Mouse (Mus musculus): Measurements from ENCODE around the gene Hcn3. TPM values are rescaled to one million over a fixed set of nuclear protein-coding genes. Genes with fewer than 3 reads are reported as not detected.

Hcn3 gene
- polyA plus RNA-seq, 1 experiment from 2014 or later: 0.61 TPM

DNA sequence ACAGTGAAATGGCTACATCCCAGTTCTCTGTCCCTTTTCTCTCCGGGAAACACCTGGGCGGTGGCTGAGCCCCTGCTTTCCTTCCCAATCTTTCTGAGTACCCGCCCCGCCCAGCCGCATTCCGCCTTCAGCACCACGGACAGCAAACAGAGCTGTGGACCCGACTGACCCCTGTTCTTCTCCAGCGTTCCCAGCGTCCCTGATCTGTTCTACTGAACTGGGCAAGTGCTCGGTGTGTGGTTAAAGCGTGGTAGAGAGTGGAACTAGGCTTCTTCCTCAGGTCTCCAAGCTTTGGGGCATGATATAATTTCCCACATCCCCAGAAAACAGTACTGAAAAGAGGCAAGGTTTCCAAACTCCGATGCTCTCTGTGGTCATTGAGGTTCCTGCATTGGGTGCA lies 785 bp downstream of the Hcn3 start:
- Histone ChIP-seq H3K4me2 (peak overlapping the region; percentile 96), H3K36me3 (ENCODE audit: insufficient read depth) (no peaks in the 10 kb centered on the region), H3K9me3 (ENCODE audit: low read depth, low read length) (no peaks in the 10 kb centered on the region), H3K27me3 (ENCODE audit: insufficient read depth, low read length) (peaks cover 11% of the 10 kb centered on the region), H3K9ac (no peak overlapping the region), H3K4me3 (ENCODE audit: low read depth, low read length) (peak overlapping the region; percentile 58), H3K27ac (ENCODE audit: low read depth) (no peak overlapping the region), H3K4me1 (ENCODE audit: insufficient read depth) (no peaks in the 10 kb centered on the region)
- ATAC-seq (ENCODE audit: insufficient read depth): no peak
- TF ChIP-seq CTCF (IDR thresholded peaks at IDR 0.05; ENCODE audit: low read depth): no peak
- under 1% methylated on average over 13 of the region's 13 CpGs for WGBS
- DNase-seq: peak; percentile 78

DNA sequence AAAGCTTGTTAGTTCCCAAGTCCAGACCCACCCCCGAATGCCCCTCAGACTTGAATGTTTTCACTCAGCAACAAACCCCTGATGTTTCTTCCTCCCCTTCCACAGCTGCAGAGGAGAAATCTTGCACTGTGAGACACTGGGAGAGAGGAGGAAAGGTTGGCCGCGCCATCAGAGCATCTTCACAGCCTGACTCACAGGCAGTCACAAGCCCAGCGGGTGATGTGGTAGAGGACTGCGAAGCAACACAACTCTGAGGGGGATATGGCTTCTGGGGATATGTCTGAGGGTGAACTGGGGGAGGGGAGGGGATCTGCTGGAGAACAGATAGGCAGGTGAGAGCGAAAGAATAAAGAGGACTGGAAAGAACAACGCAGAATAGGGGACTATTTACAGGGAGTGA lies 1.3 kb downstream of the Hcn3 start:
- H3K4me3 ChIP-seq (ENCODE audit: low read depth, low read length): no peak overlapping the region; the same call in 1 of the 2 replicates
- WGBS: 20% methylated on average over 7 of the region's 7 CpGs
- no peak for TF ChIP-seq CTCF (IDR thresholded peaks at IDR 0.05; ENCODE audit: low read depth)

DNA sequence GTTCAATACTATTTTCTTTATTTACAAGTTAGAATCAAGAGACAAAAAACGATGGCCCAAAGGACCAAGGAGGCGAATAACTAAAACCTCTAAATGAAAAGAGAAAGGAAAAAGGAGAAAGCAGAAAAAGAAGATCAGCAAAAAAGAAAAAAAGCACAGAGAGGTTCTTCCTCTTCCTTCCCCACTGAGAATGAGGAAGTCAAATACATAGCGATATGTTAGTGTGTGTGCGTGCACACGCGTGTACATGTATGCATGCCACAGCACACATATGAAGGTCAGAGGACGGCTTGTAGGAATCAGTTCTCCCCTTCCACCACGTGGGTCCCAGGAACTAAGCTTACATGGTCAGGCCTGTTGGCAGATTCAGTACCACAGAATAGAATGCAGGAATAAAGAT lies 3.0 kb downstream of the Hcn3 start:
- 83% methylated on average over 8 of the region's 8 CpGs for WGBS
- TF ChIP-seq CTCF (IDR thresholded peaks at IDR 0.05; ENCODE audit: low read depth): no peak

More for the DNA sequence above, 1.3 kb downstream of the Hcn3 start:
- ATAC-seq (ENCODE audit: insufficient read depth): no peak
- Histone ChIP-seq H3K4me1 (ENCODE audit: insufficient read depth) (no peaks in the 10 kb centered on the region), H3K9ac (no peak overlapping the region), H3K4me2 (peak overlapping the region; percentile 96), H3K36me3 (ENCODE audit: insufficient read depth) (no peaks in the 10 kb centered on the region), H3K27me3 (ENCODE audit: insufficient read depth, low read length) (peaks cover 11% of the 10 kb centered on the region), H3K9me3 (ENCODE audit: low read depth, low read length) (no peaks in the 10 kb centered on the region), H3K27ac (ENCODE audit: low read depth) (no peak overlapping the region)
- DNase-seq: no peak

DNA sequence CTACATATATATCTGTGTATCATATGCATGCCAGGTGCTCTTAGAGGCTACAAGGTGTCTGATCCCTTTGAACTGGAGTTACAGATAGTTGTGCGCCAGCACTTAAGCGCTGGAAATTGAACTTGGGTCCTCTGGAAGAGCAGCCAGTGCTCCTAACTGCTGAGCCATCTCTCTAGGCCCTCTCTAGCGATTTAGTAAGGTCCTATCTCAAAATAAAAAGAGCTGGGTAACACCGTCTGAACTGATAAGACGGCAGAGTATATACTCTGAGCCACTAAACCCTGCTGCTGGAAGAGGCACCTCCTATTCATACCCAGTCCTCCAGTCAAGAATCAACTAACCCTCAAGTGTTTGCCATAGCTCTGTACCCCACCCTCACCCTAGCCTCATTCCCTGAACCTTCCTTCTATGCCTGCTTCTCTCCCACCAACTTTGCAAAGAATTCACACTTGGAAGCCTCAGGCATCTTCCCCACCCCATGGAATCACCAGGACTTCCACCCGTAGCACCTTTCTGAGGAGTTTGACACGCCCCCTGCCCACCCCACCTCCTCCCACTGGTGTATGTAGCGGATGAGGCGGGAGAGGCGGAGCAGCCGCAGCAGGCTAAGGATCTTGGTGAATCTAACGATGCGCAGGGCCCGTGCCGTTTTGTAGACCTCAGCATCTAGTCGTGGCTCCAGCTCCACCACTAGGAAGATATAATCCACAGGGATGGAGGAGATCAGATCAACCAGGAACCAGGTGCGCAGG lies 7.7 kb downstream of the Hcn3 start:
- no peaks in the 10 kb centered on the region for H3K9me3 ChIP-seq (ENCODE audit: low read depth, low read length)
- no peaks in the 10 kb centered on the region; the same call in 1 of the 2 replicates for H3K4me1 ChIP-seq (ENCODE audit: insufficient read depth)
- 40% methylated on average over 17 of the region's 17 CpGs for WGBS
- H3K36me3 ChIP-seq (ENCODE audit: insufficient read depth): no peaks in the 10 kb centered on the region
- peaks cover 21% of the 10 kb centered on the region for H3K27me3 ChIP-seq (ENCODE audit: insufficient read depth, low read length)
- DNase-seq (peak; percentile 7), ATAC-seq (ENCODE audit: insufficient read depth) (no peak)
- no peak overlapping the region for H3K9ac ChIP-seq
- H3K27ac ChIP-seq (ENCODE audit: low read depth): no peak overlapping the region
- no peak overlapping the region for H3K4me2 ChIP-seq
- no peak overlapping the region for H3K4me3 ChIP-seq (ENCODE audit: low read depth, low read length)
- no peak for TF ChIP-seq CTCF (IDR thresholded peaks at IDR 0.05; ENCODE audit: low read depth)

More for the DNA sequence above, 3.0 kb downstream of the Hcn3 start:
- no peak overlapping the region for H3K4me3 ChIP-seq (ENCODE audit: low read depth, low read length)
- H3K9me3 ChIP-seq (ENCODE audit: low read depth, low read length): no peaks in the 10 kb centered on the region
- no peak overlapping the region for H3K27ac ChIP-seq (ENCODE audit: low read depth)
- DNase-seq (no peak), ATAC-seq (ENCODE audit: insufficient read depth) (no peak)
- no peaks in the 10 kb centered on the region for H3K4me1 ChIP-seq (ENCODE audit: insufficient read depth)
- no peak overlapping the region for H3K9ac ChIP-seq
- no peaks in the 10 kb centered on the region for H3K36me3 ChIP-seq (ENCODE audit: insufficient read depth)
- peaks cover 11% of the 10 kb centered on the region for H3K27me3 ChIP-seq (ENCODE audit: insufficient read depth, low read length)
- H3K4me2 ChIP-seq: no peak overlapping the region

DNA sequence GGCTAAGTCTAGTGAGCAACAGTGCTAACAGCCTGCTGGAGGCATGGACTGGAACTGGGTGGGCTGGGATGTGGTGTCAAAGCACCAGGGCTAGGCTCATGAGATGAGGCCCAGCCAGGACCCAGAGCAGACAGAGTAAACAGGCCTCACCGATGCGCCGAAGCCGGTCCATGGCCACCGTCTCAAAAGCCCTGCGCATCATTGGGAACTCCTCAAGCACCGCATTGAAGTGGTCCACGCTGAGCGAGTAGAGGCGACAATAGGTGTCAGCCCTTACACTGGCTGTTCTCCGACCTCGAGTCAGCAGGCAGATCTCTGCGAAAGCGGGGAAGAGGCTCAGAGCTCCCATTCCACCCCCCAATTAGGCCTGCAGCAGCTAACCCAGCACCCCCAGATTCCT lies 11.4 kb downstream of the Hcn3 start:
- ATAC-seq (ENCODE audit: insufficient read depth) (no peak), DNase-seq (no peak)
- H3K4me3 ChIP-seq (ENCODE audit: low read depth, low read length): no peak overlapping the region
- H3K9ac ChIP-seq: no peak overlapping the region
- H3K9me3 ChIP-seq (ENCODE audit: low read depth, low read length): no peaks in the 10 kb centered on the region
- H3K4me2 ChIP-seq: no peak overlapping the region
- H3K27me3 ChIP-seq (ENCODE audit: insufficient read depth, low read length): peaks cover 23% of the 10 kb centered on the region
- H3K4me1 ChIP-seq (ENCODE audit: insufficient read depth): no peaks in the 10 kb centered on the region; the same call in 1 of the 2 replicates
- WGBS: 62% methylated on average over 14 of the region's 14 CpGs
- H3K36me3 ChIP-seq (ENCODE audit: insufficient read depth): no peaks in the 10 kb centered on the region
- no peak for TF ChIP-seq CTCF (IDR thresholded peaks at IDR 0.05; ENCODE audit: low read depth)
- H3K27ac ChIP-seq (ENCODE audit: low read depth): no peak overlapping the region

DNA sequence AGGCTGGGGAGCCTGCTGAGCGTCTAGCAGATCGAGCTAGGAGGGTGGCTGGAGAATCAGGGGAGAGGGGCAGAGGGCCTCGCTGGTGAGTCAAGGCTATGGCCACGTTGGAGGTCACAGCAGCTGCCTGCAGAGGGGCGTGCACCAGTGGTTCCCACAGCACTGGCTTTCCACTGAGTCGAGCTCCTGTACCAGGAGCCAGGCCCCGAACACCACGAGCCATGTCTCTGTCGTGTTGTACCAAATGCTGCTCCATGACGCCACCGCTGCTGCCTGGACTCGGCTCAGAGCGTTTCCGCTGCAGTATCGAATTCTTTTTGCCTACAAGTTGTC lies 12.1 kb downstream of the Hcn3 start:
- peak; percentile 45 for ATAC-seq (ENCODE audit: insufficient read depth)
- peak; percentile 23 for DNase-seq

DNA sequence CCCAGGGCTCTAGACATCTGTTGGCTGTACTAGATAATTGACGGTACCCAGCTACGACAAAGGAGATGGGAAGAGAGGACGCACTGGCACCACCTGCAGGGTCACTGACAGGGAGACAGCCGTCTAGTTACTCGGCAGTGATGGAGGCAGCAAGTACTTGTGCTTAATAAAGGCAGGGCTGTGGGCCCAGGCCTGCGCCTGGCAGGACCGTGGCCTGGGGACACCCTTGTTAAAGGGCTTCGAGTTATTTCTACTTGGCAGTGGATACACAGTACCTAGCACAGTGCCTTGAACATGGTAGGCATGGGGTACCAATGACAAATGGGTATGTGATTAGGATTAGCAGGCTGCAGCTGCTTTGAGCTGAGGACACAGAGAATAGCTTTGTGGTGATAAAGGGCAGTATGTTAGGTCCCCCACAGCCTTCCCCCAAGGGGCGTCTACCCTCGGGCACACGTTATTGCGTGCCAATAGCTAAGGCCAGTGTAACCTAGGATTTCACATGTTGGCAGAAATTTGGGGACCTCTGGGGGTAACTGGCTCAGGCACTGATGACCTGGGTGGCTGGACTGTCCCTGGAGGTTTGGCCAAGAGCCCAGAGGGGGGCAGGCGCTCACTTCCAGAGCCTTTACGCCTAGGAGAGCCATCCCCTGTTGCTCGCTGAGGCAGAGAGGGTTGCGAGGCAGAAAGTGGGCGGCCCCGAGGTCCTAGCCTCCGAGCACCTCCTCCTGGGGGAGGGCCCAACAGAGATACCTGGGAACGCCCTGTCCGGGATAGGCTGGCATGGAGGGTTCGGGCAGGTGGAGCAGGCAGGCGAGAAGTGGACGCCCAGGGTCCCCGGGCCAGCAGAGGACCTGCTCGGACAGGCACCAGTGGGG lies 12.7 kb downstream of the Hcn3 start:
- ATAC-seq (ENCODE audit: insufficient read depth) (peak; percentile 85), DNase-seq (peak; percentile 34)
- H3K27me3 ChIP-seq (ENCODE audit: insufficient read depth, low read length): peaks cover 23% of the 10 kb centered on the region
- H3K9ac ChIP-seq: no peak overlapping the region
- WGBS: 20% methylated on average over 26 of the region's 26 CpGs
- TF ChIP-seq CTCF (IDR thresholded peaks at IDR 0.05; ENCODE audit: low read depth): no peak
- peak overlapping the region; percentile 26 for H3K4me3 ChIP-seq (ENCODE audit: low read depth, low read length)
- H3K27ac ChIP-seq (ENCODE audit: low read depth): no peak overlapping the region
- H3K4me1 ChIP-seq (ENCODE audit: insufficient read depth): no peaks in the 10 kb centered on the region; the same call in 1 of the 2 replicates
- H3K36me3 ChIP-seq (ENCODE audit: insufficient read depth): no peaks in the 10 kb centered on the region
- H3K4me2 ChIP-seq: peak overlapping the region; percentile 59
- no peaks in the 10 kb centered on the region for H3K9me3 ChIP-seq (ENCODE audit: low read depth, low read length)

More for the DNA sequence above, 12.1 kb downstream of the Hcn3 start:
- Histone ChIP-seq H3K4me2 (peak overlapping the region; percentile 59), H3K27me3 (ENCODE audit: insufficient read depth, low read length) (peaks cover 23% of the 10 kb centered on the region), H3K4me1 (ENCODE audit: insufficient read depth) (no peaks in the 10 kb centered on the region; the same call in 1 of the 2 replicates), H3K9me3 (ENCODE audit: low read depth, low read length) (no peaks in the 10 kb centered on the region), H3K27ac (ENCODE audit: low read depth) (no peak overlapping the region), H3K4me3 (ENCODE audit: low read depth, low read length) (peak overlapping the region; percentile 26), H3K36me3 (ENCODE audit: insufficient read depth) (no peaks in the 10 kb centered on the region), H3K9ac (no peak overlapping the region)
- TF ChIP-seq CTCF (IDR thresholded peaks at IDR 0.05; ENCODE audit: low read depth): no peak
- 12% methylated on average over 15 of the region's 15 CpGs for WGBS

Data from lung, embryonic 14.5 days (tissue).